Mouse (Mus musculus): ENCODE measurements around the gene Pi4ka. TPM values are rescaled to one million over a fixed set of nuclear protein-coding genes. Genes with fewer than 3 reads are reported as not detected.

The Pi4ka gene
- total RNA-seq, 1 experiment from 2014 or later = 42.2 TPM

Other genes starting within 250 kb of the Pi4ka start
- 99.6 and 120 TPM in 2 replicates for gene Ube2l3, start 203.7 kb downstream of the Pi4ka start, total RNA-seq (2017)
- gene Rimbp3, start 197.7 kb downstream of the Pi4ka start, total RNA-seq (2017) = 0.25 and 0.50 TPM in 2 replicates
- gene Hic2, start 172.7 kb downstream of the Pi4ka start, total RNA-seq (2017) = 2.9 and 3.9 TPM in 2 replicates
- gene Tmem191c, start 130.2 kb downstream of the Pi4ka start, total RNA-seq (2017) = 12.4 and 27.3 TPM in 2 replicates
- gene Serpind1, start 74.9 kb downstream of the Pi4ka start, total RNA-seq (2017) = not detected in 2 replicates
- gene Snap29, start 328 bp downstream of the Pi4ka start, total RNA-seq (2017) = 19.8 and 23.1 TPM in 2 replicates
- 27.4 and 35.1 TPM in 2 replicates for gene Crkl, start 45.7 kb upstream of the Pi4ka start, total RNA-seq (2017)
- 0.05 TPM in 1 of 2 replicates, not detected in the other for gene Aifm3, start 83.3 kb upstream of the Pi4ka start, total RNA-seq (2017)
- 36.3 and 60.6 TPM in 2 replicates for gene Lztr1, start 102.4 kb upstream of the Pi4ka start, total RNA-seq (2017)
- 21.2 and 55.7 TPM in 2 replicates for gene Thap7, start 124.8 kb upstream of the Pi4ka start, total RNA-seq (2017)
- 0.13 and 0.45 TPM in 2 replicates for gene Lrrc74b, start 154.9 kb upstream of the Pi4ka start, total RNA-seq (2017)
- gene P2rx6, start 155.6 kb upstream of the Pi4ka start, total RNA-seq (2017) = 0.69 and 1.4 TPM in 2 replicates
- 9.2 and 9.7 TPM in 2 replicates for gene Slc7a4, start 176.9 kb upstream of the Pi4ka start, total RNA-seq (2017)
- gene Smpd4, start 213.0 kb upstream of the Pi4ka start, total RNA-seq (2017) = 32.3 and 45.2 TPM in 2 replicates
- gene Ccdc74a, start 240.2 kb upstream of the Pi4ka start, total RNA-seq (2017) = not detected in 2 replicates

All from hematopoietic stem cell, adult 5-6 weeks (primary cell).